Mouse (Mus musculus) kidney, embryonic 16.5 days (tissue): ENCODE measurements around the gene Pdgfc. TPM values are rescaled to one million over a fixed set of nuclear protein-coding genes. Genes with fewer than 3 reads are reported as not detected.

Experiments used
- ATAC-seq: fragments of 200-750 bp; cut with Nextera tagmentation; 2 replicates; pipeline ENCODE4 v1.8.0; 2017; ENCODE audit warnings: moderate TSS enrichment; ENCODE audit not compliant: low FRiP score, low TSS enrichment
- H3K27ac ChIP-seq: fragments of 300-500 bp; sonication (generic); 2 replicates; pipeline ENCODE4 v1.5.1; 2014; ENCODE audit warnings: low read length
- H3K27me3 ChIP-seq: fragments of 300-500 bp; sonication (generic); 2 replicates; pipeline ENCODE4 v1.6.1; 2014; ENCODE audit warnings: low read length, control low read depth, mixed read lengths; ENCODE audit not compliant: insufficient read depth
- H3K36me3 ChIP-seq: fragments of 300-500 bp; sonication (generic); 2 replicates; pipeline ENCODE4 v1.6.1; 2014; ENCODE audit warnings: low read length, control low read depth, mixed read lengths; ENCODE audit not compliant: insufficient read depth
- H3K4me1 ChIP-seq: fragments of 300-500 bp; sonication (generic); 2 replicates; pipeline ENCODE4 v1.6.1; 2014; ENCODE audit warnings: low read length, control low read depth, mixed read lengths; ENCODE audit not compliant: insufficient read depth
- H3K4me2 ChIP-seq: fragments of 300-500 bp; sonication (generic); replicated peaks from 2 replicates; pipeline ENCODE4 v1.6.1; 2014; ENCODE audit warnings: low read depth, low read length
- H3K4me3 ChIP-seq: fragments of 300-500 bp; sonication (generic); 2 replicates; pipeline ENCODE4 v1.5.1; 2014; ENCODE audit warnings: mild to moderate bottlenecking, low read length
- H3K9ac ChIP-seq: fragments of 300-500 bp; sonication (generic); replicated peaks from 2 replicates; pipeline ENCODE4 v1.6.1; 2014; ENCODE audit warnings: low read length
- H3K9me3 ChIP-seq: fragments of 300-500 bp; sonication (generic); 2 replicates; pipeline ENCODE4 v1.6.1; 2016; ENCODE audit warnings: low read length, control low read depth
- WGBS: fragments of 180-500 bp; shearing (Covaris S2); extraction: QIAGEN DNeasy Blood & Tissue Kit; methylation state at CpG from one replicate; pipeline ENCODE4 v1.1.7; 2014; 5-methylcytosine and 5-hydroxymethylcytosine counted together
- polyA plus RNA-seq: library from polyadenylated mRNA; unstranded; fragments of >200 nt; fragmentation: Nextera tagmentation; extraction: Ambion mirVana; gene quantifications from 2 replicates; pipeline ENCODE4 v1.2.1, GENCODE M21; 2015

The Pdgfc gene
- polyA plus RNA-seq: 28.1 and 30.8 TPM in 2 replicates

GRCm38 (mm10) chr3:81036151-81036553 is at the start of gene Pdgfc:
Pdgfc (plus strand) TSS chr3:81036416.
- peak within 1 kb of the TSS; percentile 89 for H3K9ac ChIP-seq
- peak within 1 kb of the TSS; percentile 81 for H3K4me2 ChIP-seq
- H3K27me3 ChIP-seq: no peaks in the 10 kb centered on the region
- no peaks in the 10 kb centered on the region for H3K36me3 ChIP-seq
- no peak; the same call in 1 of the 2 replicates for ATAC-seq
- no peaks in the 10 kb centered on the region for H3K9me3 ChIP-seq
- peak within 1 kb of the TSS; percentile 89 for H3K27ac ChIP-seq
- peaks cover 15% of the 10 kb centered on the region; the same call in 1 of the 2 replicates for H3K4me1 ChIP-seq
- WGBS: 3% methylated on average over 12 of the region's 17 CpGs
- peak within 1 kb of the TSS; percentile 81 for H3K4me3 ChIP-seq

- Histone ChIP-seq H3K4me3 (no peak overlapping the region), H3K4me1 (no peaks in the 10 kb centered on the region), H3K27ac (no peak overlapping the region), H3K27me3 (no peaks in the 10 kb centered on the region), H3K9ac (no peak overlapping the region), H3K9me3 (no peaks in the 10 kb centered on the region), H3K36me3 (no peaks in the 10 kb centered on the region), H3K4me2 (no peak overlapping the region)
- no peak for ATAC-seq
- 70% methylated on average over 3 of the region's 3 CpGs for WGBS
These were observed 27.0 kb upstream of the Pdgfc start for GRCm38 (mm10) chr3:81009245-81009644.

GRCm38 (mm10) chr3:81009899-81010298 is 26.3 kb upstream of the Pdgfc start:
- Histone ChIP-seq H3K9me3 (no peaks in the 10 kb centered on the region), H3K4me1 (no peaks in the 10 kb centered on the region), H3K4me3 (no peak overlapping the region), H3K4me2 (no peak overlapping the region), H3K9ac (no peak overlapping the region), H3K27me3 (no peaks in the 10 kb centered on the region), H3K27ac (no peak overlapping the region), H3K36me3 (no peaks in the 10 kb centered on the region)
- no peak for ATAC-seq
- WGBS: 75% methylated on average over 3 of the region's 3 CpGs

DNA sequence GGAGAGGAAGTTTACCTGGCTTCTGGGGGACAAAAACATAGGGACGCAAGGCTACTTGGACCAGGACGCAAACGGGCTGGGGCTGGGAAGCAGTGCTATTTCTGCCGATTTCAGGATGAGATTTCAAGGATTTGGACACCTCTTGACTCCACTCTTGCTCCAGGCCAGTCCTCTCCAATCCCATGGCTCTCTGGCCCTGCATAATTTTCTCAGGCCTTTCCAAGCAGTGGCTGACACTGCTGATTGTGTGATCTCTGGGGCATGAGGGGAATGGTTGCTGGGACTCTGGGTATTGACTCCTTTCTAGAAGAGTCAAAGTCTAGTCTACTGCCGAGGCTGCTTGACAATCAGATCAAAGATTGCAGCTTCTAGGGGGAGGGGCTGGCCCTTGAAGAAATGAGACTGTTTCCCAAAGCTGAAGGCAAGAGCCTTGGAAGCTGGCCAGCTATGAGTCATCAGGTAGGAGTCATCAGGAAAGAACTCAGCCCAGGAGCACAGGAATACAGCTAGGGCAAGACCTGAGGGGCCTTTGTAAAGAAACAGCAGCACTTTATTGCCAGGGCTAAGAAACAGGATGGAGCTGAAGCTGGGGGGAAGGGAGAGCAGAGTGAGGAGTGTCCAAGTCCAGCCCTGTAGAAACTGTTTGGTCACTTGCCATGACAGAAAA is 18.7 kb upstream of the Pdgfc start:
- Histone ChIP-seq H3K9ac (no peak overlapping the region), H3K4me2 (no peak overlapping the region), H3K36me3 (no peaks in the 10 kb centered on the region), H3K4me1 (no peaks in the 10 kb centered on the region), H3K4me3 (no peak overlapping the region), H3K9me3 (no peaks in the 10 kb centered on the region), H3K27ac (no peak overlapping the region), H3K27me3 (no peaks in the 10 kb centered on the region)
- ATAC-seq: peak; percentile 89
- 68% methylated on average over 5 of the region's 5 CpGs for whole genome bisulfite sequencing

GRCm38 (mm10) chr3:81020064-81020463 is 16.2 kb upstream of the Pdgfc start:
- Histone ChIP-seq H3K4me3 (no peak overlapping the region), H3K4me1 (no peaks in the 10 kb centered on the region), H3K27me3 (no peaks in the 10 kb centered on the region), H3K9me3 (no peaks in the 10 kb centered on the region), H3K27ac (no peak overlapping the region), H3K36me3 (no peaks in the 10 kb centered on the region), H3K9ac (no peak overlapping the region), H3K4me2 (no peak overlapping the region)
- no peak for ATAC-seq
- 51% methylated on average over 1 of the region's 1 CpGs for WGBS

GRCm38 (mm10) chr3:81021783-81022182 is 14.4 kb upstream of the Pdgfc start:
- 90% methylated on average over 6 of the region's 6 CpGs for WGBS
- ATAC-seq: no peak

GRCm38 (mm10) chr3:81022266-81022665 is 13.9 kb upstream of the Pdgfc start:
- H3K9ac ChIP-seq: no peak overlapping the region
- H3K27me3 ChIP-seq: no peaks in the 10 kb centered on the region
- H3K36me3 ChIP-seq: no peaks in the 10 kb centered on the region
- H3K9me3 ChIP-seq: no peaks in the 10 kb centered on the region
- WGBS: 87% methylated on average over 5 of the region's 5 CpGs
- H3K4me2 ChIP-seq: no peak overlapping the region
- no peaks in the 10 kb centered on the region for H3K4me1 ChIP-seq
- no peak for ATAC-seq
- H3K4me3 ChIP-seq: no peak overlapping the region
- no peak overlapping the region for H3K27ac ChIP-seq

More at GRCm38 (mm10) chr3:81021783-81022182, 14.4 kb upstream of the Pdgfc start:
- Histone ChIP-seq H3K4me1 (no peaks in the 10 kb centered on the region), H3K36me3 (no peaks in the 10 kb centered on the region), H3K27ac (no peak overlapping the region), H3K9ac (no peak overlapping the region), H3K4me3 (no peak overlapping the region), H3K4me2 (no peak overlapping the region), H3K27me3 (no peaks in the 10 kb centered on the region), H3K9me3 (no peaks in the 10 kb centered on the region)

DNA sequence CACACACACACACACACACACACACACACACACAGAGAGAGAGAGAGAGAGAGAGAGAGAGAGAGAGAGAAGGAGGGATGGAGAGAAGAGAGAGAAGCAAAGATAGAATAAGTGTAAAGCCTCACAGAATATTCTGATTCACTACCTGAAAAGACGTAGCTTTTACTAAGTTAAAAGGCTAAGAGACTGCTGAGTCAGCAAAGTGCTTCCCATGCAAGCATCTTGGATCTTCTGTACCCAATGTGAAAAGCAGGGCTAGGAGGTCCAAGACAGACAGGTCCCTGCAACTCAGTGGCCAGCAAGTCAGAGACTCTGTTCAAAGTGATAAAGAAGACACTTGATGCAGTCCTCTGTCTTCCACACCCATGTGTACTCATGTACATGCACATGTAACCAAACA is 13.4 kb upstream of the Pdgfc start:
- ATAC-seq: no peak
- H3K27ac ChIP-seq: no peak overlapping the region
- no peaks in the 10 kb centered on the region for H3K36me3 ChIP-seq
- H3K9me3 ChIP-seq: no peaks in the 10 kb centered on the region
- no peak overlapping the region for H3K4me3 ChIP-seq
- no peaks in the 10 kb centered on the region for H3K27me3 ChIP-seq
- no peaks in the 10 kb centered on the region for H3K4me1 ChIP-seq
- no peak overlapping the region for H3K9ac ChIP-seq
- H3K4me2 ChIP-seq: no peak overlapping the region
- WGBS: 80% methylated on average over 1 of the region's 1 CpGs

GRCm38 (mm10) chr3:81023568-81023967 is 12.6 kb upstream of the Pdgfc start:
- no peaks in the 10 kb centered on the region for H3K4me1 ChIP-seq
- no peak overlapping the region for H3K27ac ChIP-seq
- ATAC-seq: no peak
- no peak overlapping the region for H3K4me3 ChIP-seq
- no peaks in the 10 kb centered on the region for H3K9me3 ChIP-seq
- WGBS: 38% methylated on average over 1 of the region's 1 CpGs
- no peak overlapping the region for H3K9ac ChIP-seq
- H3K4me2 ChIP-seq: no peak overlapping the region
- H3K36me3 ChIP-seq: no peaks in the 10 kb centered on the region
- no peaks in the 10 kb centered on the region for H3K27me3 ChIP-seq

DNA sequence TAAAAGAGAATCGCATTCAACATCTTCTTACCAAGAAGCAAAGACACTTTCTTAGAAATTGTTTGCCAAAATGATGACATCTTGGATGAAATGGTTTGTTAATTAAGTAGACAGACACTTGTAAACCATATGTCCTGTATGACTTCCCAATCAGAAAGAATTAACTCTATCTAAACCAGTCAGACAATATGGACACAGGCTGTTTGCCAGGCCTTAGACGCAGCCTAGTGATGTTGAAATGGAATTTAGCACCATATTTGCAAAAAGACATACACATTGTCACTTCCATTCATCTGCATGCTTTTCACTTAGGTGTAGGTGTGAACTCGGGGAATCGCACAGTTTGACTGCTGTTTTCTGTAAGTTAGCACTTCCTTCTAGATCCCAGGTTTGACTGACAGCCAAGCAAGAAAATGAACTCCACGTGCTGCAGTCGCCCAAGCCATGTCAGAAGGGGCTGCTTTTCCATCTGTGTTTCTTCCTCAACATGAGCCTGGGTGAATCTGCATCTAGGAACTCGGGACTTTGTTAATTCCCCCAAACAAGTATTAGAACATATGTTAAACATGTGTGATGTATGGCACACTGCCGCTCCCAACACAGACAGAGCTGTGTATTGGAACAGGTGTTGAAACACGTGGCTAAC is 10.5 kb upstream of the Pdgfc start:
- no peaks in the 10 kb centered on the region for H3K4me1 ChIP-seq
- 78% methylated on average over 9 of the region's 9 CpGs for WGBS
- no peak for ATAC-seq
- no peak overlapping the region for H3K9ac ChIP-seq
- no peaks in the 10 kb centered on the region for H3K9me3 ChIP-seq
- no peaks in the 10 kb centered on the region for H3K36me3 ChIP-seq
- no peak overlapping the region for H3K27ac ChIP-seq
- H3K27me3 ChIP-seq: no peaks in the 10 kb centered on the region
- H3K4me2 ChIP-seq: no peak overlapping the region
- no peak overlapping the region for H3K4me3 ChIP-seq
